Mouse (Mus musculus) forebrain, postnatal 0 days (tissue): ENCODE measurements around the gene Misp. TPM values are rescaled to one million over a fixed set of nuclear protein-coding genes. Genes with fewer than 3 reads are reported as not detected.

Experiments used
- ATAC-seq: fragments of 200-750 bp; cut with Nextera tagmentation; 2 replicates; pipeline ENCODE4 v1.8.0; 2017; ENCODE audit warnings: mild to moderate bottlenecking, moderate library complexity
- DNase-seq: peaks from one replicate; pipeline ENCODE4 v3.0.0-alpha.2; 2015
- H3K27ac ChIP-seq: fragments of 300-500 bp; sonication (generic); 2 replicates; pipeline ENCODE4 v1.5.1; 2014; ENCODE audit warnings: low read depth, mild to moderate bottlenecking, antibody characterized with exemption, low read length, moderate library complexity, mixed read lengths
- H3K27me3 ChIP-seq: fragments of 300-500 bp; sonication (generic); 2 replicates; pipeline ENCODE4 v1.6.1; 2014; ENCODE audit warnings: mild to moderate bottlenecking, low read length, mixed read lengths; ENCODE audit not compliant: insufficient read depth
- H3K36me3 ChIP-seq: fragments of 300-500 bp; sonication (generic); 2 replicates; pipeline ENCODE4 v1.6.1; 2014; ENCODE audit warnings: mild to moderate bottlenecking, moderate library complexity; ENCODE audit not compliant: insufficient read depth
- H3K4me1 ChIP-seq: fragments of 300-500 bp; sonication (generic); 2 replicates; pipeline ENCODE4 v1.6.1; 2014; ENCODE audit warnings: antibody characterized with exemption; ENCODE audit not compliant: insufficient read depth
- H3K4me2 ChIP-seq: fragments of 300-500 bp; sonication (generic); 2 replicates; pipeline ENCODE4 v1.6.1; 2014; ENCODE audit warnings: low read depth, mild to moderate bottlenecking, moderate library complexity
- H3K4me3 ChIP-seq: fragments of 300-500 bp; sonication (generic); 2 replicates; pipeline ENCODE4 v1.5.1; 2014; ENCODE audit warnings: low read depth, low read length, mixed read lengths
- H3K9ac ChIP-seq: fragments of 300-500 bp; sonication (generic); 2 replicates; pipeline ENCODE4 v1.6.1; 2014; ENCODE audit warnings: mild to moderate bottlenecking
- H3K9me3 ChIP-seq: fragments of 300-500 bp; sonication (generic); 2 replicates; pipeline ENCODE4 v1.6.1; 2016; ENCODE audit warnings: low read length
- CTCF ChIP-seq: sonication (generic); IDR thresholded peaks from 2 replicates; pipeline ENCODE4 v1.5.1; 2016; ENCODE audit warnings: antibody characterized with exemption, control low read depth, low read depth
- WGBS: fragments of 180-500 bp; shearing (Covaris S2); extraction: QIAGEN DNeasy Blood & Tissue Kit; methylation state at CpG from one replicate; pipeline ENCODE4 v1.1.7; 2014; 5-methylcytosine and 5-hydroxymethylcytosine counted together
- polyA plus RNA-seq: library from polyadenylated mRNA; unstranded; fragments of >200 nt; fragmentation: Nextera tagmentation; extraction: Ambion mirVana; gene quantifications from 2 replicates; pipeline ENCODE4 v1.2.1, GENCODE M21; 2015
- total RNA-seq: library from RNA; depleted of rRNA; stranded (reverse); fragments of >200 nt; gene quantifications from 2 replicates; pipeline ENCODE4 v1.2.3, GENCODE M21; 2014

Misp gene
- total and polyA plus RNA-seq, 2 experiments from 2014 or later: 0.24 to 0.41 TPM

DNA sequence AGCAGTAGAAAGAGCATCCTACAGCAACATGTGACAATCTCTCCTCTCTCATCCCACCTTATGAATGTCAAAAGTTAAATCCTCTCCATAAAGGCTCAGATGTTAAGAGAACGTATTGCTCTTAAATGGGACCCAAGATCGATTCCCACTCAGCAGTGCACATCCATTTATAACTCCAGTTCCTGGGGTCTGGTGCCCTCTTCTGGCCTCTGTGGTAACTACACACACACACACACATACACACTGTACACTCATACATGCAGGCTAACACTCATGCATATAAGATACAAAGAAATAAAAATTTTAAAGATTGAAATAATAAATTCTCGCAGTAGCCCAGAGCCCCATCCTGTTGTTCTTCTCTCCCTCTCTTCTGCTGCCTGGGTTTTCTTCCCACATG lies 16.1 kb downstream of the Misp start:
- H3K9me3 ChIP-seq: no peaks in the 10 kb centered on the region
- H3K36me3 ChIP-seq: no peaks in the 10 kb centered on the region
- no peak overlapping the region for H3K27ac ChIP-seq
- H3K27me3 ChIP-seq: no peaks in the 10 kb centered on the region
- no peaks in the 10 kb centered on the region for H3K4me1 ChIP-seq
- no peak for ATAC-seq
- no peak overlapping the region for H3K4me2 ChIP-seq
- H3K9ac ChIP-seq: no peak overlapping the region
- WGBS: 95% methylated on average over 3 of the region's 3 CpGs
- TF ChIP-seq CTCF: no peak
- H3K4me3 ChIP-seq: no peak overlapping the region
- no peak for DNase-seq

DNA sequence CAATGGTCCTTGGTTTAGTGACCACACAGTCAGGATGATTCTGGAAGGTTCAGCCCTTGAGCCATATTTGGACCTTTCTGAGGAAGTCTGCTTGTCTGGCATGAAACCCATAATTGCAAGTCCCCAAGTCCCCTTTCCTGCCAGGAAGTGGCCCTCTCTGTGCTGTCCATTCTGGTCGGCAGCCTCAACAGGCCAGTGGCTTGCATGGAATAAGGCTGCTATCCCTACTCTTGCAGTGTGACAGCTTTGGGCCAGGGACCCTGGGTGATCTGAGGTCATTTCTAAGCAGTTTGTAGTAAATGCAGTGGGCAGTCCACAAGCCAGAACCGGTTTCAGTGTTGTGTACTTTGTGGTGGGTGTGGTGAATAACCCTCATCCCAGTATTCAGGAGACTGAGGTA lies 17.4 kb downstream of the Misp start:
- no peaks in the 10 kb centered on the region for H3K4me1 ChIP-seq
- H3K36me3 ChIP-seq: no peaks in the 10 kb centered on the region
- H3K9me3 ChIP-seq: no peaks in the 10 kb centered on the region
- 73% methylated on average over 2 of the region's 2 CpGs for WGBS
- no peak overlapping the region for H3K4me3 ChIP-seq
- no peak overlapping the region for H3K4me2 ChIP-seq
- no peak for ATAC-seq
- no peaks in the 10 kb centered on the region for H3K27me3 ChIP-seq
- TF ChIP-seq CTCF: no peak
- no peak overlapping the region for H3K9ac ChIP-seq
- DNase-seq: no peak
- H3K27ac ChIP-seq: no peak overlapping the region

DNA sequence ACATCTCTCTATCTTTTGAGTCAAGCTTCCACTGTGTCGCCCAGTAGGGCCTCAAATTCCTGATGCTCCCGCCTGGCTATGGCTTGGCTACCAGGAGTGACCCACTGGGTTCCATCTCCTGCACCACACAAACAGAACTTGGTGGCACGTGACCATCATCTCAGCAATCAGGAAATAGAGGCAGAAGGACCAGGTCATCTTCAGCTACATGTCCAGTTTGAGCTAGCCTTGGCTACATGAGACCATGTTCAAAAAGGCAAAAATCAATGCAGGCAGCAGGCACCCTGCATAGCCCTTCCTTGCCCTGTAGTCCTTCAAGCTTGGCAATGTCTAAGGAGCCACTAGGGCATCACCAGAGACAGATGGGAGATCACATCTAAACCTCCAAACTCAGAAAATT lies 19.3 kb downstream of the Misp start:
- no peak for ATAC-seq
- Histone ChIP-seq H3K27me3 (no peaks in the 10 kb centered on the region), H3K27ac (peak overlapping the region; percentile 64; the same call in 1 of the 2 replicates), H3K36me3 (no peaks in the 10 kb centered on the region), H3K4me3 (no peak overlapping the region), H3K4me1 (no peaks in the 10 kb centered on the region), H3K4me2 (peak overlapping the region; percentile 60; the same call in 1 of the 2 replicates), H3K9ac (0 out of 2 replicates have a peak overlapping the region, but pooled peaks have one; percentile 40), H3K9me3 (no peaks in the 10 kb centered on the region)
- TF ChIP-seq CTCF: no peak
- DNase-seq: no peak
- WGBS: 91% methylated on average over 3 of the region's 3 CpGs

DNA sequence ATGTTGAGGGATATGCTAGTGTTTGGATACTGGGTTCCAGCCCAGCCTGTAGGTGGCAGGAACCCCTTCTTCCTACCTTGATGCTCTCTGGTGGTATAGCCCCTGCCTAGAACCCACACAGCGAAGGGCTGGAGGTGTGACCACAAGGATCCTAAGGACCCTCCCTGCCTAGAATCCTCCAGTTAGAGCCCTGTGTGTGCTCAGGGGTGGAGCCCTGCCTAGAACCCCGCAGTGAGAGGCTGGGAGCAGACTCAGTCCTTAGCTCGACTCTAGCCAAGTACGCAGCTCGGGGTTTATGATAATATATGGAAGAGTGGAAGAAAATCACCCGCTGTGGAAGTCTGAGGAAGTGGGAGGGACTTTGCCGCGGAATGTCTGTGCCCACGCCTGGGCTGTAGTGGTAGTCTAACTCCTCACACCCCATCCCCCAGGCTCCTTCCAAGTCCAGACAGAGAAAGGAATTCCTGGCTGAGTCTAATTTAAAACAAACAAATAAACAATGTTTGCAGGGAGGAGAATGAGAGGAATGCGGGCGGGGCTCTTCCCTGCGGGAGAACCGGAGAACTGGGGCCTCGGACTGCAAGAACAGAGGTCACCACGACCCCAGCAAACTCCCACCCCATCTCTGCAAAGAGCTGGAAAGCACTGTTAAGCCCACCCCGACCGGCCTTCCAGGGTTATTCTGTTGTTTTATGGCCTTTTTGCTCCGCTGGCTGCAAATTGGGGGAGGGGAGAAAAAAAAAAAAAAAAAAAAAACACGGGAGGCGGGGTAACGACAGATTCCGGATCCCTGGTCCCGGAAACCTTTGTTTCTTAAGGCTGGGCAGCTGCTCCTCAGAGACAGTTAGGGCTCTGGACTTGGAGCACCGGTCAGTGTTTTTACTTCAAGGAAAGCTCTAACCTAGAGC lies 20.1 kb downstream of the Misp start:
- no peaks in the 10 kb centered on the region for H3K4me1 ChIP-seq
- no peaks in the 10 kb centered on the region for H3K9me3 ChIP-seq
- H3K36me3 ChIP-seq: no peaks in the 10 kb centered on the region
- H3K27ac ChIP-seq: peak overlapping the region; percentile 64; the same call in 1 of the 2 replicates
- H3K4me3 ChIP-seq: peak overlapping the region; percentile 32
- 1% methylated on average over 24 of the region's 24 CpGs for WGBS
- H3K9ac ChIP-seq: peak overlapping the region; percentile 40
- peak; percentile 22; the same call in 1 of the 2 replicates for TF ChIP-seq CTCF
- no peaks in the 10 kb centered on the region for H3K27me3 ChIP-seq
- DNase-seq: peak; percentile 76
- H3K4me2 ChIP-seq: peak overlapping the region; percentile 60
- ATAC-seq: peak; percentile 93

DNA sequence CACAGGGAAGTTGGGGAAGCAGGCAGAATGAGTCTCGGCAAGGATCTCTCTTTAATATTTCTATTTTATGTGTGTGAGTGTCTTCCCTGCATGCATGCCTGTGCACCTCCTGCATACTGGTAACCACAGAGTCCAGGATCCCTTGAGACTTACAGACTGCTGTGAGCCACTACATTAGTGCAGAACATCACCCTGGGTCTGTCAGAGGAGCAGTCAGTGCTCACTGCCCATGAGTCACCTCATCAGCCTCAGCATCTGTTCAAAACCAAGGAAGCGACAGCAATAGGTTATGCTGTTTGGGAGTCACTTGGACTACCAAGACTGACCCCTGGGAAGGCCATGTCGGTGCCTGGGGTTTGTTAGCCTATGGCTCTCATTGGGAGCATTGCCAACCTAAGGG lies 21.5 kb downstream of the Misp start:
- Histone ChIP-seq H3K9me3 (no peaks in the 10 kb centered on the region), H3K27me3 (no peaks in the 10 kb centered on the region), H3K27ac (no peak overlapping the region), H3K9ac (no peak overlapping the region), H3K4me3 (no peak overlapping the region), H3K4me1 (no peaks in the 10 kb centered on the region), H3K4me2 (no peak overlapping the region), H3K36me3 (no peaks in the 10 kb centered on the region)
- ATAC-seq: no peak
- no peak for DNase-seq
- WGBS: 77% methylated on average over 3 of the region's 3 CpGs
- TF ChIP-seq CTCF: no peak

DNA sequence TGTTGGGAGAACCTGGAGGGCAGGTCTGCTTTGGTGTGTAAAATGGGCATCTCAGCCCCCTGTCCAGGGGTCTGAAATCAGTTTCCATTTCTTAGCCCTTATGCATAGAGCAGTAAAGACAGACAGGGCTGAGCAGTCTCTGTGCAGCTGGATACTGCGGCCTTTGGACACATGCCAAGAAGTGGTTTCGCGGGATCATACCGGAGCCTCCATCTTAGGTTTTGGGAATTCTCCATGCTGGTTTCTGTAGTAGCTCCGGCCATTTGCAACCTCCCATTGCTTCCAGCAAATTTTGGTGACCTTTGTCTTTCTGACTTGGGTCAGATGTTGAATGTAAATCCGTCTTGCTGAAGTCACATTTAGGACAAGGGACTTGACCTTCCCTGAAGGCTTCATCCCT lies 22.7 kb downstream of the Misp start:
- Histone ChIP-seq H3K4me1 (no peaks in the 10 kb centered on the region), H3K4me2 (no peak overlapping the region), H3K4me3 (no peak overlapping the region), H3K9me3 (no peaks in the 10 kb centered on the region), H3K9ac (no peak overlapping the region), H3K36me3 (no peaks in the 10 kb centered on the region), H3K27ac (no peak overlapping the region), H3K27me3 (no peaks in the 10 kb centered on the region)
- ATAC-seq (no peak), DNase-seq (no peak)
- WGBS: 38% methylated on average over 6 of the region's 6 CpGs
- no peak for TF ChIP-seq CTCF

DNA sequence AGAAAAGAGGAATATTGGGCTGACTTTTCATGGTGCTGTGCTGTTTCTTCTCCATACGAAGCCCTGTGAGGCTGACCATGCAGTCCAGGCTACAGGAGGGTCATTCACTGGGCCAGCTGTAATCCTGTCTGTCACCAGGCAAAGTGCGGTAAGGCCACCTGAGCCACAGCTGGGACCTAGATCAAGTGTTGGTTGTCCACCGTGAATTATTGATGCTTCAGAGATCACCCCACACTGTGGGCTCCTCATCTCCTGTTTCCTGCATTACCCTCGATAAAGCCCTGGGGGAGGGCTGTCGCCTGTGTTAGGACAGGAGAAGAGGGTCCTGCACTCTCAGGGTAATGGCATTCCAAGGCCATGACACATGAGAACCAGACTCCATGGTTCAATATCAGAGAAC lies 25.8 kb downstream of the Misp start:
- Histone ChIP-seq H3K27ac (no peak overlapping the region), H3K9ac (no peak overlapping the region), H3K36me3 (no peaks in the 10 kb centered on the region), H3K27me3 (no peaks in the 10 kb centered on the region), H3K4me1 (no peaks in the 10 kb centered on the region), H3K4me2 (no peak overlapping the region), H3K9me3 (no peaks in the 10 kb centered on the region), H3K4me3 (no peak overlapping the region)
- 80% methylated on average over 5 of the region's 5 CpGs for WGBS
- DNase-seq: no peak
- no peak for ATAC-seq
- no peak for TF ChIP-seq CTCF
